Comparison of ENCODE assay signal across 15 mouse cellular contexts in the genomic region with DNA sequence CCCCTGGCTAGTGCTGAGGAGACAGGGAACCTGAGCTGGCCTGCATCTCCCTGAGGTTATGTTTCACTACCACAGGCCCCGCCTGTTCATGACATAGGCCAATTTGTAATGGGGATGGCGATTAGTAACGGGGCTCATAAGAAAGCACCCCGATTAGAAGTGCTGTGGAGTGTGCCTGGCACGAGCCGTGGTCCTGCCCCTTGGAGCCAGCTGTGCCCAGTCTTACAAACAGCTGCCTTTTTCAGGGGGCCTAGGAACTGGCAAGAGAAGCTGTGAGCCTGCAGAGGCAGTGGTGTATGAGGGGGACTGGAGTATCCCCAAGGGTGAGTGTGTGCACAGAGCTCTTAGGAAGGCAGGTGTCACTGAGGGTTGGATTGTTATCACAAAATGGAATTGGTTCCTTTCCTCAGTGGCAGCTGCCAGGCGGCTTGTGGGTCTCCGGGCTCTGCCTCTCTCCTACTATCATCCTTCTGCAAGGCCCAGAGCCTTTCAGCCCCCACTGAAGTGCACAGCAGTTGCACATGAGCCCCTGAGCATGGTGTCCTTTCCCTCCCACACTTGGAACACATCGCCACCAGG. TPM values are rescaled to one million over a fixed set of nuclear protein-coding genes. Genes with fewer than 3 reads are reported as not detected.
DNase-seq lines count a peak whose midpoint lies in the region; ATAC-seq and TF ChIP-seq lines count a peak whose summit lies in the region.
"Had no signal": no experiment of that assay in that cellular context is flagged by ENCODE, and none has a peak within 500 bp of the region (broad histone marks: within the 10 kb centered on the region; RNA-seq: fewer than 3 reads in every experiment).

No protein-coding gene starts in this region.

- peaks cover 48% of the 10 kb centered on the region for H3K4me1 ChIP-seq in lung, embryonic 15.5 days
- H3K4me1 ChIP-seq in embryonic facial prominence, embryonic 12.5 days, result peaks cover 52% of the 10 kb centered on the region
- H3K4me1 ChIP-seq in hindbrain, embryonic 13.5 days (replicated peaks), result peaks cover 68% of the 10 kb centered on the region
- H3K4me1 ChIP-seq in liver, embryonic 11.5 days (replicated peaks; ENCODE audit: control insufficient read depth, insufficient read depth, low read length), result no peaks in the 10 kb centered on the region
- H3K4me1 ChIP-seq: liver, embryonic 13.5 days had no signal

- 0 out of 2 replicates have a peak, but pooled peaks have one; percentile 2 for ATAC-seq in lung, embryonic 15.5 days (ENCODE audit: borderline replicate concordance, extremely low read depth, low FRiP score, low TSS enrichment)
- 0 out of 2 replicates have a peak, but pooled peaks have one; percentile 43 for ATAC-seq in embryonic facial prominence, embryonic 12.5 days (ENCODE audit: insufficient number of reproducible peaks, insufficient read depth, low FRiP score, low TSS enrichment)
- ATAC-seq in hindbrain, embryonic 13.5 days (ENCODE audit: low FRiP score), result 0 out of 2 replicates have a peak, but pooled peaks have one; percentile 22
- no peak for ATAC-seq in liver, embryonic 11.5 days (replicated peaks; ENCODE audit: low FRiP score)
- ATAC-seq: intestine, embryonic 16.5 days had no signal

- H3K9ac ChIP-seq in lung, embryonic 15.5 days, result no peak overlapping the region
- H3K9ac ChIP-seq in embryonic facial prominence, embryonic 12.5 days, result no peak overlapping the region
- peak overlapping the region; percentile 35; the same call in 1 of the 2 replicates for H3K9ac ChIP-seq in hindbrain, embryonic 13.5 days
- H3K9ac ChIP-seq in liver, embryonic 11.5 days (ENCODE audit: low read depth, low read length), result no peak overlapping the region
- H3K9ac ChIP-seq: liver, embryonic 13.5 days had no signal

- H3K9me3 ChIP-seq in lung, embryonic 15.5 days, result no peaks in the 10 kb centered on the region
- H3K9me3 ChIP-seq in embryonic facial prominence, embryonic 12.5 days, result no peaks in the 10 kb centered on the region
- no peaks in the 10 kb centered on the region for H3K9me3 ChIP-seq in hindbrain, embryonic 13.5 days
- no peaks in the 10 kb centered on the region for H3K9me3 ChIP-seq in liver, embryonic 11.5 days (ENCODE audit: control insufficient read depth, low read length)
- H3K9me3 ChIP-seq: liver, embryonic 13.5 days had no signal

- 70% methylated on average over 9 of the region's 9 CpGs for WGBS in lung, embryonic 15.5 days
- WGBS in embryonic facial prominence, embryonic 12.5 days, result 59% methylated on average over 9 of the region's 9 CpGs
- WGBS in hindbrain, embryonic 13.5 days, result 55% methylated on average over 9 of the region's 9 CpGs
- 88% methylated on average over 9 of the region's 9 CpGs for WGBS in liver, embryonic 11.5 days

- intact Hi-C loops in gastrocnemius, adult 2 months (cut with DNase I), result no loop called here

- no peak overlapping the region for H3K4me3 ChIP-seq in gastrocnemius, adult 2 months
- no peak overlapping the region for H3K4me3 ChIP-seq in lung, embryonic 15.5 days
- no peak overlapping the region for H3K4me3 ChIP-seq in embryonic facial prominence, embryonic 12.5 days
- H3K4me3 ChIP-seq in hindbrain, embryonic 13.5 days, result no peak overlapping the region
- H3K4me3 ChIP-seq in liver, embryonic 11.5 days (ENCODE audit: low read depth, low read length), result no peak overlapping the region
- H3K4me3 ChIP-seq: heart, adult 2 months; liver, embryonic 13.5 days had no signal

- no peak overlapping the region for H3K4me2 ChIP-seq in lung, embryonic 15.5 days
- no peak overlapping the region for H3K4me2 ChIP-seq in embryonic facial prominence, embryonic 12.5 days (replicated peaks)
- H3K4me2 ChIP-seq in hindbrain, embryonic 13.5 days, result no peak overlapping the region
- no peak overlapping the region for H3K4me2 ChIP-seq in liver, embryonic 11.5 days
- H3K4me2 ChIP-seq: liver, embryonic 13.5 days; midbrain, embryonic 11.5 days had no signal

- TF ChIP-seq CTCF in gastrocnemius, adult 2 months (IDR thresholded peaks at IDR 0.05), result no peak

- H3K36me3 ChIP-seq in lung, embryonic 15.5 days, result no peaks in the 10 kb centered on the region
- 0 out of 2 replicates have a peak, but pooled peaks cover 5% of the 10 kb centered on the region for H3K36me3 ChIP-seq in embryonic facial prominence, embryonic 12.5 days
- H3K36me3 ChIP-seq in hindbrain, embryonic 13.5 days, result no peaks in the 10 kb centered on the region
- no peaks in the 10 kb centered on the region for H3K36me3 ChIP-seq in liver, embryonic 11.5 days (ENCODE audit: control insufficient read depth, insufficient read depth, low read length)
- H3K36me3 ChIP-seq: liver, embryonic 13.5 days had no signal

- no peaks in the 10 kb centered on the region for H3K27me3 ChIP-seq in lung, embryonic 15.5 days
- H3K27me3 ChIP-seq in embryonic facial prominence, embryonic 12.5 days, result no peaks in the 10 kb centered on the region
- no peaks in the 10 kb centered on the region for H3K27me3 ChIP-seq in hindbrain, embryonic 13.5 days
- H3K27me3 ChIP-seq in liver, embryonic 11.5 days (replicated peaks; ENCODE audit: control insufficient read depth, insufficient read depth, low read length), result no peaks in the 10 kb centered on the region
- H3K27me3 ChIP-seq: liver, embryonic 13.5 days had no signal

- peak; percentile 33 for DNase-seq in gastrocnemius, adult 2 months
- DNase-seq in gastrocnemius, postnatal 25 days, result no peak
- no peak for DNase-seq in lung, postnatal 36 days
- DNase-seq in frontal cortex, postnatal 14 days (ENCODE audit: low spot score in 2 of 2), result no peak
- DNase-seq in liver, embryonic 11.5 days (ENCODE audit: low spot score), result no peak
- DNase-seq: cerebellum, adult 8-10 months; liver, embryonic 13.5 days; lung, postnatal 10 days had no signal

- no peak overlapping the region for H3K27ac ChIP-seq in gastrocnemius, adult 2 months
- no peak overlapping the region for H3K27ac ChIP-seq in lung, embryonic 15.5 days
- no peak overlapping the region for H3K27ac ChIP-seq in embryonic facial prominence, embryonic 12.5 days
- peak overlapping the region; percentile 35; the same call in 1 of the 2 replicates for H3K27ac ChIP-seq in hindbrain, embryonic 13.5 days
- no peak overlapping the region for H3K27ac ChIP-seq in liver, embryonic 11.5 days (ENCODE audit: low read depth, low read length)
- H3K27ac ChIP-seq: heart, adult 2 months; kidney, postnatal 0 days; liver, embryonic 13.5 days had no signal

RNA-seq across cellular contexts. Expression of gene Sh3bp4, which starts 16.4 kb away (rescaled TPM):
- total RNA-seq in gastrocnemius, adult 2 months (2021), result 1 to 10 TPM; 2.1 to 4.0 TPM
- total RNA-seq in gastrocnemius, postnatal 25 days (2021), result 1 to 10 TPM; 3.2 to 3.4 TPM
- polyA plus RNA-seq in lung, embryonic 15.5 days (2015; fragmentation: Nextera tagmentation; extraction: Ambion mirVana), result 25.2 and 27.1 TPM in 2 replicates
- 25.7 and 27.4 TPM in 2 replicates for polyA plus RNA-seq in embryonic facial prominence, embryonic 12.5 days (2016; fragmentation: Nextera tagmentation; extraction: Ambion mirVana)
- 19.5 and 20.9 TPM in 2 replicates for polyA plus RNA-seq in hindbrain, embryonic 13.5 days (2015; fragmentation: Nextera tagmentation; extraction: Ambion mirVana)
- polyA plus RNA-seq in liver, embryonic 11.5 days (2014; fragmentation: Nextera tagmentation; extraction: Ambion mirVana), result 4.4 and 4.7 TPM in 2 replicates
